Mouse (Mus musculus) right cerebral cortex, postnatal 36 days (tissue): ENCODE results near the gene Aqp9.

Source experiments
- DNase-seq, 2 experiments: peaks; one replicate each; pipeline ENCODE4 v3.0.0; 2022; ENCODE audit warnings: low spot score in 2 of 2, mixed read lengths in 1 of 2

The Aqp9 gene

DNA sequence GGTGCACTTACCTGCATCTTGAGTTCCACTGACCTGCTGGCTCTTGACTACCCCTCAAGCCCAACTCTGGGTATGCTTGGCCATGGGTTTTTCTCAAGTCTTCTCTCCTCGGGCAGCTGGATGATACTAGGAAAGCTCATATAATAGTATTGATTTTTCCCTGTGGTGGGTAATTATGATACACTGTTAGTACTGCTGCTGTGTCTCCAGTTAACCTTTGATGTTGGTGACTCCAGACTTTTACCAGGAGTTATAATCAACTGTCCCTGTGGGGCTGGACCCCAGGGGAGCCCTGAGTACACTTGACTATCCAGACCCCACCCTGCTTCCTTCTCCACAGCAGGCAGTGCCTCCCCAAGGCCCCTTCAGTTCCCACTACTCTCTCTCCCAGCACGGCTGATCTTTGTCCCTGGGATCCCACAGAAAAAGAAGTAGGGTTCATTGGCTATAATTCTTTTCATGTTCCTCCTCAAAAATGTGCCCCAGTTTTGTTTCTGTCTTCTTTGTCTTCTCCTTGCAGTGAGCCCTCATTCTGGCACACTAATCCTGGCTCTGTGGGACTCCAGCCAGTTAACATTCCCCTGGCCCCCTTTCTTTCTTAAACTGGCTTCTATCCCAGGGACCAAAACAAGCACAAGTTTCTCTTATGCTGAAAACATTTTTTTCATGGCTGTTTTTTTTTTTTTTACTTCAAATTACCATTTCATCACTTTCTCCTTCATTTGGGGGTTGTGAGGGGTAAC is 838 bp downstream of the Aqp9 start:
- no peak for DNase-seq

DNA sequence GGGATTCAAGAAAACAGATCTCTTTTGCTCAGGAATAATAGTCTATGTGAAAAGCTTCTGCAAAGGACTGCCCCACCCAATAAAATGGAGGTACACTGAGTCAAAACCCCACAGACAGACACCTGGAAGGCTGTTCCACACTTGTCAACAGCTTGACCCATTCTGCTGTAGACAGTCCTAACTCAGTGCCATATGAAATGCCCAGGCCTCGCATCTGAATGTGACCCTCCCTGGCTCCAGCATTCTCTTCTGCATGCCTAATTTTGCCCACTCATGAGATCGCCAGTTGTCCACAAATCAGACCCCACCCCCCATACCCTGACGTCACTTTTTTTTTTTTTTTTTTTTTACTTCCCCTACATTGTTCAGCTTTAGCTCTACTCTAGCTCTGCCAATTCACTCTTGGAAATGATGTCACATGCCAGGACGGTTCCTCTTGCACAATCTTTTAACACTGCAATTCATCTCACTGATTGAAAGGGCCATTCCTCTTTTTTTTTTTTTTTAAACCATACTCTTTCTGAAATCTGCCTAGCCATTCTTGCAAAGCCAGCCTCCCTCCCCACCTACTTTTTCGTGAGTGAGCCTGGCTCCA is 1.5 kb downstream of the Aqp9 start:
- DNase-seq = no peak

DNA sequence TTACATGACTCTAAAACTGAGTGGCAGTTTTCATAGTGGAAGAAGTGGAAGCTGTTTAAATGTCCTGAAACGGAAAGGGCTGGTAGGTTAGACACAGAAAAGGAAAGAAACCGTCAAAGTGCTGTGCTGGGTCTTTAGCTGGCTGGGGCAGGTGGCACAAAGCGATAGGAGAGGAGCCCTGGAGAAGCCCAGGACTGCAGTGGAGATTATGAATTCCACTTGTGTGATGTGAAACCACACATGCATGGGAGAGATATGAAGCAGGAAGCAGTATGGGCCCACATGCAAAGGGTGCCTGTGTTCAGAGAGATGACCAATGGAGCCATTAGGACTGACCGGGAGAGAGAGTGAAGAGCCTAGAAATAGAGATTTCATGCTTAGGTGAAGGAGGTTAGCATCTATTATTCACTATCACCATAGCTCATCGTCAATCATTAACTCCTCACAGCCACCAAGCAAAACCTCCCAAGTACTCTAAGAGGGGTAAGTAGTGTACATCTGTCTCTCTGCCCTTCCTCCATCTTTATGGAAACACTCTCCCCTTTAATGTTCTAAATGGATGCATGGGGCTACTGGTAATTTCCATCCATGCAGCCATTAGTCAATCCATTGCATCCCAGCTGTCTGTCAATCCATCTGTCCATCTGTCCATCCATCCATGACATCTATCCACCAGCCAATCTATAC is 2.3 kb downstream of the Aqp9 start:
- no peak for DNase-seq

DNA sequence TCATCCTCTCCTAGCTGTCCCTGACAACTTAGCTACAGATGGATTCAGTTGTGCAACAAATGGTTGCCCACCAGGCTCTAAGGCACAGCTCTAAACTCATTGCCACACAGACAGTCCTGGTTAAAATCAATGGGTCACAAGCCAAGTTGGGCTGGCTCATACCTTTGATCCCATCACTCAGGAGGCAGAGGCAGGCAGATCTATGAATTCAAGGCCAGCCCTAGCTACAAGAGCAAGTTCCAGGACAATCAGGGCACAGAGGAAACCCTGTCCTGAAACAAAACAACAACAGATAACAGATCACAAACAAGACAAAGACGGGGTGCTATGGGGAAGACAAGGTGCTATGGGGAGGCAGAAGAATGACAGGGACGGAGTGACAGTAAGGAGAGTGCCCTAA is 3.0 kb downstream of the Aqp9 start:
- no peak for DNase-seq

DNA sequence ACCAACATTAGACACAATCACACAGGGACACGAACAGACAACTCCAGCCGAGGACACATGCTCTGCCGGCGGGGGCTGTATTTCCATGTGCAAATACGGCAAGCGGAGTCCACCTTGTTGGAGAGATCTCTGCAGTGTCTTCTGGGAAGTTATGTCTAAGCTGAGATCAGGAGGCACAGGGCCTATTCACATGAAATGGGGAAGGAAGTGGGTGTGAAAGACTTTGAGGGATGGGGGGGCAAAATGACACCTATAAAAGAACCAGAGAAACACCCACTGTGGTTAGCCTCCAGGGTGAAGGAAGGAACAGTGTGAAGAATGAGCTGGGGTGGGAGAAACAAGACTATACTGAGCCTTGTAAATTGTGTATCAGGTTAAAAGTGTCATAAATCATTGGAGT is 3.4 kb downstream of the Aqp9 start:
- no peak for DNase-seq

DNA sequence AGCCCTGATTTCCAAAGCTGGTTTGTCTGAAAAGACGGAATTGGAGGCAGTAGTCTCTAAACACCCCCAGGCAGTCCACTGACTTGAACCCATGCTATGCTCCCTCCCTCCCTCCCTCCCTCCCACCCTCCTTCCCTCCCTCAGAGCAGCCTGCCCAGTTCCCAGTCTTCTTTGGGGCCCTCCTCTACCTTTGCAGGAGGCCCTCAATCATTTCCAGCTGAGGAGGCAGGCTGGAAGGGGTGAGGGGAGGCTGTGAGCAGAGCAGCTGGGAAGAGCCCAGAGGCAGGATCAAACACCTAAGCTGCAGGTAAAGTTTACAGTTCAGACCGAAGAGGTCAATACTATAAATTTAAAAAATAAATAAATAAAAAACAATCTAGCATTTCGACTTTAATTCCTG is 4.1 kb downstream of the Aqp9 start:
- DNase-seq = no peak

DNA sequence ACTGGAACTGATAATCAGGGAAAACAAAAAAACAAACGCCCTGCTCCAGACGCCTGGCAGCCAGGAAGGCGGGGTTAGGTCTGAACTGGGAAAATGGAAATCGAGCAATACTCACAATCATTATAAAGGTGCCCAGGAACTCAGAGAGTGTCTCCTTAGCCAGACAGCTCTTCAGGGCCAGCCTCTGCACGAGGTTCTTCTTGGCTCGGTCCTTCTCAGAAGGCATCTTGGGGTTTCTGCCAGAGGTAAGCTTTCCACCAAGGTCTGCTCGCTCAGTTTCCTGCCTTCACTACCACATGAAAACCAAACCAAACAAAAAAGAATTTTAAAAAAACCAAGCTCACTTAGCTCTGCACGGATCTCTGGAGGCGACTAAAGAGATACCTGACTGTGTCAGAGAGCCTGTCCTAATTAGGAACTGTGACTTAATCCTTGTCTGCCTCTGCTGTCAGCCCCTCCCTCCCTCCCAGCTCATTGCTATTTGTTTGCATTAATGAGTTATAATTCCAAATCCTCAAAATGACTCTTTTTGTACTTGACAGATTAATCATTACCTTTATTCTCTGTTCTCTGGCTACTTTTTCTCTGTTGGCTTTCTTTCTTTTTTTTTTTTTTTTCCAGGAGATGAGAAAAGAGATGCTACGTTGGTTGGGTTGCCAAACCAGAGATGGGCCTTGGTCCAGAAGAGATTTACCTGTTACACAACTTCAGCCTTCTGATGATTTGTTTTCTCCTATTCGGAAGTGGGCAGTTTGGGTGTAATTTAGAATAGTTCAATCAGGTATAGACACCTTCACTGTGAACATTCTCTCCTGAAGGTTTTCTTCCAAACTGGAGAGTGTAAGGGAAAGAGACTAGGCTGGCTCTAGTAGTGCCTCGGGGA is 5.4 kb downstream of the Aqp9 start:
- DNase-seq = no peak

DNA sequence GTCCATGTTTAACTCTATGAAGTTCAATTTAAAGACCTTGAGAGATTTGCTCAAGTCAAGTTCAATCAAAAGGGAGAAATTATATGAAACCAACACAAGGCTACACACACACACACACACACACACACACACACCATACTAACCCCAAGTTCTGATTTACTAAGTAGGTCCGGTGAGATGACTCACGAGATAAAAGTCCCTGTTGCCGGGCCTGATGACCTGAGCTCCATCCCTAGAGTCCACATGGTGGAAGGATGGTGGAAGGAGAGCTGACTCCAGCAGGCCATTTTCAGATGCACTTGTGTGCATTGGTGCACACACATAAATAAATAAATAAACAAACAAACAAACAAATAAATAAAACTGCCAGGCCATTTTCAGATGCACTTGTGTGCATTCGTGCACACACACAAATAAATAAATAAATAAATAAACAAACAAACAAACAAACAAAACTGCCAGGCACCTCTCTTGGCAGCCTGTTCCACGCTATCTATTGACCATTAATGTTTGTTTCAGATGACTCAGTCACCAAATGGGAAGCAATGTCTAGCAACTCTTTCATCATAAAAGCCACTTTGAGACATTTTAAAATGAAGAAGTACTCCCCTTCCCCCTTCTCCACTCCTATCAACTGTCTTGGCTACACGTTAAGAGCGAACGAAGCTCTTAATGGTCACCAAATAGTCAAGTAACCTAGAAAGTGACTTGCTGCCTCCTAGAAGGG is 6.2 kb downstream of the Aqp9 start:
- DNase-seq = no peak

DNA sequence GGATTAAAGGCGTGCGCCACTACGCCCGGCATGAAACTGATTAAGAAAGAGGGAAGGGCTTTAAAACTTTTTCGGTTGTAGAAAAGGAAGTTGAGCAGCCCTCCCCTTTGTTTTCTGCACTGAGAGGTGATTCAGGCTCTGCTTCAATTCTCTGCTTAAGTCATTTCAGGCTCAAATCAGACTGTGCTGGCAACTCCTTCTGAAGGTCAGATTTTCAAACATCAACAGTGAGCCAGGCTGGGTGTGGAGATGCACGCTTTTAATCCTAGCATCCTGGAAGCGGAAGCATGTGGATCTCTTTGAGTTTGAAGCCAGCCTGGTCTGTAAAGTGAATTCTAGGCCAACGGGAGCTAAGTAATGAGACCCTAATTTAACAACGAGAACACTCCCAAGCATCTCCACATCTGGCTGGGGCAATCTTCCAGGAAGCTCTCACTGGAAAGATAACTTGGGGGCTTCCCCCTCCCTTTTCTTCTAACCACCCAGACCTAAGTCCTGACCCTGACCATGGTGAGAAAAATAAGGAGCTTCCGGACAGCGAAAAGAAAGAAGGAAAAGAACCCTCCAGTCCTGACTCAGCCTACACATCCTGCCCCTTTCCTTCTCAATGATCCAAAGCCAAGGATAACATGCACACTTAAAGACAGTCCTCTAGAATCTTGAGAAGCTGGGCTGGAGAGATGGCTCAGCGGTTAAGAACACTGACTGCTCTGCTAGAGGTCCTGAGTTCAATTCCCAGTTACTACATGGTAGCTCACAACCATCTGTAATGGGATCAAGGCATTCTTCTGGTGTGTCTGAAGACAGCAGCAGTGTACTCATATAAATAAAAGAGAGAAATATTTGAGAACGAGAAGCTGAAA is 7.4 kb downstream of the Aqp9 start:
- no peak for DNase-seq

DNA sequence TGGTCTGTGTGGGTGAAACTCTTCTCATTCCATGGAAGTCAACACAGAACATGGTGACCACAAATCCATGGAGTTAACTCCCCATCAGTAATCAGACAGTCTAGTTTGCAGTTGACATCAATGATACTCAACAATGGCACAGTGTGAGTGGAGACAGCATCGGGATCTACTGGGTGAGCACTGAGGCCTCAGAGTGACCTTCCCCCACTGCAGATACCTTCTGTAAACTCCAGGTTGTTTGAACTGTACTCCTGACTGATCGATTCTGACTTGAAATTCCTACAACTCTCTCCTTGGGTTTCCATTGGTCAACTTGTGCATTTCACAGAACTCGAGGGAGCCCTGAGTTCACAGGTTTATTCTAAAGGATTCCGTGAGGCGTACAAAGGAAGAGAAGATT is 8.8 kb downstream of the Aqp9 start:
- no peak for DNase-seq

DNA sequence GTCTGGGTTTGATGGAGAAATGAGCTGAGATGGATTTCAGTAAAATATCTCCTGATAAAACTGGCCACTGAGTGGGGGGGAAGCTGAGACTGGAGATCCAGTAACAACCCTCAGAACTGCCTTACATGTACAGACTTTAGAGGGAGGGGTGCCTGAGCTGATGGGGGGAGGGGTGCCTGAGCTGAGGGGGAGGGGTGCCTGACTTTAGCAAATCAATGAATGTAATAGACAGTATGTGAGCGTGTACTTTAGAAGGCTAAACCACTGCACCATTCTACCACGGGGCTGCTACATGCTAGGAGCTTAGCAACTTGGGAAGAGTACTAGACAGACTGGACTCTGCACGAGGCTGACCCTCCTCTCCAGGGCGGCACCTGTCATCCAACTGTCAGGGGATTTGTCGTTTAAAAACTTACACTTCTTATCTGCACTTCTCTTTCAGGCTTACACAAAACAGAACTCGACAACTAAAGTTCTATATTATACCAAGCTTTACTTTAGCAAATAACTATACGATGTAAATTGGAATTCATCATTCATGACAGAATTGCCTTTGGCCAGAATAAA is 9.3 kb downstream of the Aqp9 start:
- DNase-seq = no peak

DNA sequence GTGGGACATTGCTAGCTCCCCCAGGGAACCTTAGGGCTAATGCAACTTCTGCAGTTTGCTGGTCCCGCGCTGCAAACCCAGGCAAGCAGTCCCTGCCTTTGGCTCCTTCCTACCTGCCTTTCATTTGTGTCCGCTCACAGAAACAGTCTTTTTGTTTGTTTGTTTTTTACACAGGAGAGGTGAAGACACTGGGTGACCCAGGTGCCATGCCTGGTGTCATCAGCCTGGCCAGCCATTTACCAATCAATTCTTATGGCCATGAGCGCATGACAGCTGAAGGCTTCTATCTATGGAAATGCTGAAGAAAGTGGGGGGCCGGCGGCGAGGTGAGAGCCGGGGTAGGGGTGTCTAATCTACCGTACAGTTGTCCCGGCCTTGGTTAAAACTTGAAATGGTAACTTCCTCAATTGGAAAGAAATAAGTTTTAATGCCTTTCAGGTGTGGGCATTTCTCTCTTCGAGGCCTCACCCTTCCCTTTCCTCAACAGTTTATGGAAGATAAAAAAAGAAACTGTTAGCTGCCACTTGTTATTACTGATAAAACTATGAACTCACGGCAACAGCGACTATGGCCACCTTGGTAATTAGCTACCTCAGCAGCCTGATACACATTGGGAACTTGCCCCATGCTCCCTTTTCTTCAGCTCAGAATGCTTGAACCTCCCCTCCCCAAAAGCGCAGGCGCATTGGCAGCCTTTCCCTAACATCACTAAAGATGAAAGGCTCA is 10.4 kb downstream of the Aqp9 start:
- DNase-seq = no peak

DNA sequence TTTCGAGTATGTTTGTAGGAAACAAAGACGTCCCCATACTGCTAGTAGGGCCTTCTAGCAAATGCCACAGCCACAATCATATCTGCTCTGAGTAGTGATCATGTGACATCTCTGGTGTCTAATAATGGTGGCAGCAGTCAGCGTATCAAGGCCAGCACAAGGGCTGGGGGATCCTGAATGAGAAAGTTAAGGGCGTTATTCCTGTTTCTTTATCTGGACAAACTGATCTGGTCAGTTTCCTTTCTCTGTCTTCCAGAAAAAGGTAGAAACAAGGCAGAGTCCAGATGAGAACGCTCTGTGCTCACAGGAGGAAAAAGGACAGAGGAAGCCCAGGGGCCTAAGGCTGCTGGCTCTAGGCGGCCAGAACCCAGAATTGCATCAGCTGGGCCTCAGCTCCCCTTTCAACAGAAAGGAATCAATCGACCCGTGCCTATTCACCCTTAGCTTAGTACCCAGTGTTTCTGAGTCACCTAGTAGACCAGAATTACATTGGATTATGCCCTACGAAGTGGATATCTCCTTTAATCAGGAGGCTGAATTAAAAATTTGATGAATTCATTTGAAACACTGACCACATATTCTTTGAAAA is 11.9 kb downstream of the Aqp9 start:
- DNase-seq = no peak

DNA sequence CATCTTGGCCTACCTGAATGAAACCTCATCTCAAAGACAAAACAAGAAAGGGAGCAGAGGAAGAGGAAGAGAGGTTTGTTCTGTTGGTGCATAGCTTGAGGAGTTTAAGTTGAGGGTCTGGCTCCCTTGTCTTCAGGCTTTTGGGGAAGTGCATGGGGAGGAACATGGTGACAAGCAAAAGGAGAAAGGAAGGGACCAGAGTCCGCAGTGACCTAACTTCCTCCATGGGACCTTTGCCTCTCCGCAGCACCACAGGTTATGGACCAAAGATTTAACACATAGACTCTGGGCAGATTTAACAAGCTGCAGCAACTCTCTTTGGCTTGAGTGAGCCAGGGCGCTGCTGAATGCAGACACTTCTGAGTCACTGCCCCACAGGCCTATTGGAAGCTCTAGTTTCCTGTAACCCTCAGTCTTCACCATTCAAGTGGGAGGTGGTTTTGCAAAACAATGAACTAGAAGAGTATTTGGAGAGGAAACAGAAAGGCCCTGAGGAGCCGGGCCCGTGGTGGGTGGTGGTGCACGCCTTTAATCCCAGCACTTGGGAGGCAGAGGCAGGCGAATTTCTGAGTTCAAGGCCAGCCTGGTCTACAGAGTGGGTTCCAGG is 13.0 kb downstream of the Aqp9 start:
- no peak for DNase-seq

DNA sequence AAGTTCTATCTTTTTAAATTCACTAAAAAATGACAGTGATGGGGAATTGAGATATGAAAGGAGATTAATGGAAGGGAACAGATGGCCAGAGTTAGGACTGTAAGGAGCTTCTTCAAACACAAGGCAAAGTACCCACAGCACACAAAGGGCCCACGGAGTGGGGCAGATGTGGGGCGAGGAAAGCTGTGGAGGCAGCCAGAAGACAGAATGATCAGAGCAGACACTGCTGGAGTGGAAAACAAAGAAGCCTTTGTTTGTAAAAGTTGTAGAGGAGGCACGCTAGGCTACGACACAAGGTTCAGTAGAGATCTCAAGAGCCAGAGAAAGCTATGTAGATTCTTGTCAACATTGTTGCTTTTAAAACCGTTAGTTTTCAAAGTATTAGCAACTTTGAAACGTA is 17.1 kb downstream of the Aqp9 start:
- no peak for DNase-seq

DNA sequence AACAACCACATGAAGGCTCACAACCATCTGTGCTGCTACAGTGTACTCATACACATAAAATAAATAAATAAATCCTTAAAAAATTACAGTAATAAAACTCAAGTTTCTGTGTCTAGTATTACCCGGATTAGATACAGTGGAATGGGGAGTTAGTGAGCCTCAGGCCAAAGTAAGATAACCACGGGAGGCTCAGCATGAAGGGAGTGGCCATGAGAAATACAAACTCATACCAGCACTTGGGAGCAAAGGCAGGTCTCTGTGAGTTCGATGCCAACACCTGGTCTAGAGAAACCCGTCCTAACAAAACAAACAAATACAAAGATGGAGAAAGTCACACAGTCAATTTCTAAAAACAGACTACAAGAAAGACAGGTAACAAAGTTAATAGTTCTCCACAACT is 18.3 kb downstream of the Aqp9 start:
- no peak for DNase-seq

DNA sequence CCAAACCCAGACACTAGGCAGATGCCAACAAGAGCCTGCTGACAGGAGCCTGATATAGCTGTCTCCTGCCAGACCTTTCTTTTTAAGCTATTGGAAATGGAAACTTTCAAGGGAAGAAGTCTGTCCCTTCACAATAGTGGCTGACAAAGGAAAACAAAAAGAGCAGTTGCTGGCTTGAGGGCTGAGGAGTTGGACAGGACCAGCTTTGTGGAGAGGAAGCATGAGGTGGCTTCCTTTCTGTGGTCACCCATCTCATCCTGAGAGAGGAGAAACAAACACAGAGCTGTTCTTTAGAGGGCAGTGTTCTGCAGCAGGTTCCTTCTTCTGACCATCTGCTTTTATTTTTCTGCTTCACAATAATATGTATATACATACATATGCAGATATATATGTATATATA is 19.6 kb downstream of the Aqp9 start:
- DNase-seq = no peak

DNA sequence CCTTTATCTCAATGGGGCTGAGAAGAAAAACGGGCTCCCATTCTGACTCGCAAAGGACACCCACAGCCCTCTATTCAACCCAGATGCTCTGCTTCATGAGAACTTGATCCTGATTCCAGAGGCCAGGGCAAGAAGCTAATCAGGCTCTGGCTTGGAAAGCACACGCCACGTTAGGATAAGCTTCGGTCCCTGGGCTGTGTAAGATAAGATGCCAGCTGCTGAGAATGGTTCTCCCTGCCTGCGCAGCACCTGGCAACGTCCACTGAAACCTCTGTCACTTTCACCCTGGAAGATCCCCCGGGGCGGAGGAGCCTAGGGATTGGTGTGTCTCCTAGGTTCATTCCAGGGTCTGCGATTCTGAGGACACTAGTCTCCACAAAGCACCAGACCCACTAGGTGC is 22.3 kb downstream of the Aqp9 start:
- DNase-seq = no peak

DNA sequence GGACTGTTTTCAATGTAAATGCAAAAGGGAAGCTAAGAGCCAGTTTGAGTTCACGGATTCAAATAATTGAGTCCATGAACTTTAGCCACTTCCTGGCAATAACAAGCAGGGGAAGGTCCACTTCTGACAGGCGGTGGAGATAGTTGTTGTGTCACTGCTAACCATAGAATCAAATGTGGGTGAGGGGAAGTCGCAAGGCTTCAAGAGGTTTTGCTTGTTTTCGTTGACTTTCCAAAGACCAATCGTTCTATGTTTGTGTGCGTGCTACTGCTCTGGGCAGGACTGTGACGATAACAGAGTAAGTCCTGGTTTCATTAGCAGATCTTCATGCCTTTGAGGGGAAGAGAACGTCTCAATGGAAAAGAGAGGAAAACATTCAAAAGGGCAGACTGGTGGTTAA is 28.3 kb downstream of the Aqp9 start:
- no peak for DNase-seq
